Mouse (Mus musculus) testis, postnatal 14 days (tissue): ENCODE measurements around the gene Sycp2.
"Not testable (repeated sequence)": the region's sequence is repeated elsewhere in the genome, so short reads cannot be mapped to it uniquely, and the experiment has no call there.

Source experiments
- DNase-seq: peaks from one replicate; pipeline ENCODE4 v3.0.0; 2021; ENCODE audit warnings: low spot score

Gene Sycp2

GRCm38 (mm10) chr2:178413481-178414260 is 6.2 kb upstream of the Sycp2 start:
- peak; percentile 45 for DNase-seq

GRCm38 (mm10) chr2:178413081-178413480 is 5.6 kb upstream of the Sycp2 start:
- DNase-seq = peak; percentile 14

- peak; percentile 5 for DNase-seq
These were observed 5.1 kb upstream of the Sycp2 start for GRCm38 (mm10) chr2:178412598-178412997.

- DNase-seq = no peak
These were observed 2.8 kb upstream of the Sycp2 start for GRCm38 (mm10) chr2:178410286-178410685.

GRCm38 (mm10) chr2:178409024-178409423 is 1.5 kb upstream of the Sycp2 start:
- no peak for DNase-seq

- no peak for DNase-seq
These were observed 64.9 kb downstream of the Sycp2 start for GRCm38 (mm10) chr2:178342597-178342996.

- DNase-seq = not testable (repeated sequence)
These were observed 65.4 kb downstream of the Sycp2 start for GRCm38 (mm10) chr2:178342105-178342504.

- DNase-seq = no peak
These were observed 68.4 kb downstream of the Sycp2 start for GRCm38 (mm10) chr2:178339044-178339443.

- DNase-seq = no peak
These were observed 69.6 kb downstream of the Sycp2 start for GRCm38 (mm10) chr2:178337878-178338277.

GRCm38 (mm10) chr2:178329986-178330385 is 77.5 kb downstream of the Sycp2 start:
- no peak for DNase-seq

GRCm38 (mm10) chr2:178329551-178329950 is 77.9 kb downstream of the Sycp2 start:
- no peak for DNase-seq

GRCm38 (mm10) chr2:178327466-178328040 is 79.9 kb downstream of the Sycp2 start:
- peak; percentile 22 for DNase-seq

GRCm38 (mm10) chr2:178326750-178327465 is 80.6 kb downstream of the Sycp2 start:
- DNase-seq = no peak

- no peak for DNase-seq
These were observed 81.4 kb downstream of the Sycp2 start for GRCm38 (mm10) chr2:178326067-178326466.

- DNase-seq = no peak
These were observed 82.7 kb downstream of the Sycp2 start for GRCm38 (mm10) chr2:178324818-178325217.

GRCm38 (mm10) chr2:178324410-178324809 is 83.1 kb downstream of the Sycp2 start:
- no peak for DNase-seq

GRCm38 (mm10) chr2:178321271-178321670 is 86.2 kb downstream of the Sycp2 start:
- DNase-seq = no peak

- DNase-seq = no peak
These were observed 87.7 kb downstream of the Sycp2 start for GRCm38 (mm10) chr2:178319766-178320165.

- no peak for DNase-seq
These were observed 91.2 kb downstream of the Sycp2 start for GRCm38 (mm10) chr2:178316281-178316680.

GRCm38 (mm10) chr2:178313539-178313938 is 93.9 kb downstream of the Sycp2 start:
- DNase-seq = no peak

- DNase-seq = no peak
These were observed 102.8 kb downstream of the Sycp2 start for GRCm38 (mm10) chr2:178304669-178305068.

GRCm38 (mm10) chr2:178304188-178304529 is 103.3 kb downstream of the Sycp2 start:
- no peak for DNase-seq
